Mouse (Mus musculus) olfactory bulb, adult 2 months (tissue): ENCODE measurements around the gene Actn1. TPM values are rescaled to one million over a fixed set of nuclear protein-coding genes. Genes with fewer than 3 reads are reported as not detected.

ENCODE experiments used
- H3K27ac ChIP-seq: fragments of 200-500 bp; 2 replicates; pipeline ENCODE4 v1.5.1; 2012; ENCODE audit warnings: low read depth, low read length; ENCODE audit not compliant: insufficient read depth
- H3K4me1 ChIP-seq: fragments of 200-500 bp; 2 replicates; pipeline ENCODE4 v1.6.1; 2012; ENCODE audit warnings: low read length; ENCODE audit not compliant: control insufficient read depth, insufficient read depth
- H3K4me3 ChIP-seq: fragments of 200-500 bp; 2 replicates; pipeline ENCODE4 v1.5.1; 2012; ENCODE audit warnings: mild to moderate bottlenecking, low read depth, low read length, moderate library complexity; ENCODE audit not compliant: insufficient read depth
- CTCF ChIP-seq: fragments of 200-500 bp; IDR thresholded peaks from 2 replicates; pipeline ENCODE4 v1.5.1; 2012; ENCODE audit warnings: low read depth, mild to moderate bottlenecking, low read length, moderate library complexity; ENCODE audit not compliant: insufficient read depth
- POLR2A ChIP-seq: fragments of 200-500 bp; IDR thresholded peaks from 2 replicates; pipeline ENCODE4 v1.6.1; 2012; ENCODE audit warnings: mild to moderate bottlenecking, low read depth, low read length, moderate library complexity; ENCODE audit not compliant: insufficient read depth
- WGBS: fragments of 180-500 bp; shearing (Covaris S2); methylation state at CpG from one replicate; pipeline ENCODE4 v1.1.7; 2018; 5-methylcytosine and 5-hydroxymethylcytosine counted together
- polyA plus RNA-seq: library from polyadenylated mRNA; stranded (reverse); fragments of >200 nt; gene quantifications from 2 replicates; pipeline ENCODE4 v1.2.4, GENCODE M21; 2012; ENCODE audit warnings: low replicate concordance; ENCODE audit not compliant: missing spikeins, insufficient read depth, insufficient read length

The Actn1 gene
- polyA plus RNA-seq, 1 experiment, result not detected

DNA sequence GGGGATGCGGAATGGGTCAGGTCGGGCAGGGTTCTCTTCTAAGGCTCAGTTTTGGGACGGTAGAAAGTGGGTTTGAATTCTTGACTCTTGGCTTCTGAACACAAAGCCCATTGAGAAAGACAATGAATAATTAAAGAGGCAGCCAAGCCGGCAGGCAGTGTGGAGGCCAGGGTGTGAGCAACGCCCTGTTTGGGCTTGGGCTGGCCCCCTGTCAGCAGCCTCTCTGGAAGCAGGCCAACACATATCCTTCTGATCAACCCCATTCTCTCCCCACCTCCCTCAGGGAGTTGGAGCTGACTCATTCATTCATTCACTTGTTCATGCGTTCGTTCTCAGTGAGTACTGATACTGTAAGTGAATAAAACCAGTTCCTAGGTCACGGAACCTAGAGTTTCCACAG is 36.7 kb downstream of the Actn1 start:
- H3K4me3 ChIP-seq, result no peak overlapping the region

GRCm38 (mm10) chr12:80222473-80222872 is 37.7 kb downstream of the Actn1 start:
- no peak overlapping the region for H3K27ac ChIP-seq
- WGBS, result 94% methylated on average over 3 of the region's 3 CpGs
- TF ChIP-seq POLR2A, result no peak
- no peak for TF ChIP-seq CTCF
- H3K4me3 ChIP-seq, result no peak overlapping the region
- H3K4me1 ChIP-seq, result peaks cover 29% of the 10 kb centered on the region

More for the DNA sequence above, 36.7 kb downstream of the Actn1 start:
- H3K4me1 ChIP-seq, result peaks cover 31% of the 10 kb centered on the region
- TF ChIP-seq POLR2A (no peak), CTCF (no peak)
- 64% methylated on average over 8 of the region's 8 CpGs for WGBS
- no peak overlapping the region for H3K27ac ChIP-seq

GRCm38 (mm10) chr12:80220260-80221038 is 39.7 kb downstream of the Actn1 start:
- Histone ChIP-seq H3K4me1 (peaks cover 35% of the 10 kb centered on the region), H3K27ac (no peak overlapping the region), H3K4me3 (no peak overlapping the region)
- WGBS, result 91% methylated on average over 14 of the region's 14 CpGs
- TF ChIP-seq CTCF, result no peak
- no peak for TF ChIP-seq POLR2A

DNA sequence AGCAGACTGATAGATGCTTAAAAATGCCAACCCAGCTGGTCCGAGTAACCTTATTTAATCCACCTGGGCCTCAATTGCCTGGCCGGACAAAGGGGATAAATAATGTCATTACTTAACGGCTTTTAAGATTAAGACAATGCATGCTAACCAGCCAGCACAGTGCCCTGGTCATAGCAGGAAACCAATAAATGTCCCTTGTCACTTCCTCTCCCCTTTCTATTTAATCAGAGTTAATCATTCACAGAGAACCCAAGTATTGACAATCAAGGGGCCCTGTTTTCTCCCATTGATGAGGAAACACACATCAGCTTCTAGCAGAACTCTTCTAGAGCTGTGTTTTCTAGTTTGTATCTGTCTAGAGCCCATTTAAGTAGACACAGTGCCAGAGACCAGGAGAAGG is 41.4 kb downstream of the Actn1 start:
- no peak overlapping the region for H3K27ac ChIP-seq
- peaks cover 24% of the 10 kb centered on the region for H3K4me1 ChIP-seq
- no peak overlapping the region for H3K4me3 ChIP-seq
- 91% methylated on average over 3 of the region's 3 CpGs for WGBS
- TF ChIP-seq POLR2A (no peak), CTCF (no peak)

- Histone ChIP-seq H3K4me3 (no peak overlapping the region), H3K4me1 (peaks cover 19% of the 10 kb centered on the region), H3K27ac (no peak overlapping the region)
- 86% methylated on average over 4 of the region's 4 CpGs for WGBS
- TF ChIP-seq CTCF, result no peak
Observed at GRCm38 (mm10) chr12:80218045-80218611, 42.0 kb downstream of the Actn1 start.

GRCm38 (mm10) chr12:80217049-80217448 is 43.1 kb downstream of the Actn1 start:
- TF ChIP-seq POLR2A (no peak), CTCF (no peak)
- 37% methylated on average over 3 of the region's 3 CpGs for WGBS
- Histone ChIP-seq H3K27ac (no peak overlapping the region), H3K4me3 (no peak overlapping the region), H3K4me1 (peaks cover 19% of the 10 kb centered on the region)

DNA sequence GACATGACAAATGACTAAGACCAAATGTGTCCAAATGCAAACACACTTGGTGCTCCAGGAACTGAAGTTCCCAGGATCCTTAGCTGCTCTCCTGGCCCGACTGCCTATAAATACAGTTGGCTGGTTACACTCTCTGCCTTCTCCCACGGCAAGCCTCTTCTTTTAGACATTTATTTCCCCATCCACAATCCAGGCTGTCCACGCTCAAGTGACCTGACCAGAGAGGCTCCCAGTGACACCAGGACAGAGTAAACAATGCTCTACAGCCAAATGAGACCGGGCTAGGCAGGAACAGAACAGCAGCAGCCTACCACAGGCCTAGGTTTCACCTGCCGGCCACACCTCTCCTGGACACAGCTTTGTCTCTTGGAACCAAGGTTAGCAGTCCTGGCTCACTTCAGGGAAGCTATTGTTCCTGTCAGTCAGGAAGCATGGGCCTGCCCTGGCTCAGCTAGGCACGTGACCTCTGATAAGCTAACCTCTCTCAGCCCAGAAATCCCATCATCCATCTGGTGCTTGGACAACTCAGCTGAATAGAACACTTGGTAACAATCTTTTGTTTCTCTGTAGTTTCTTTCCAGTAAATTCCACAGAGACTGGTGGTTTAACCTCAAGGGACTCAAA is 43.8 kb downstream of the Actn1 start:
- H3K27ac ChIP-seq, result no peak overlapping the region; the same call in 1 of the 2 replicates
- TF ChIP-seq POLR2A (no peak), CTCF (no peak)
- WGBS, result 56% methylated on average over 6 of the region's 6 CpGs
- no peak overlapping the region for H3K4me3 ChIP-seq
- peaks cover 19% of the 10 kb centered on the region for H3K4me1 ChIP-seq

- H3K27ac ChIP-seq, result no peak overlapping the region
- H3K4me1 ChIP-seq, result peaks cover 16% of the 10 kb centered on the region
- WGBS, result 90% methylated on average over 8 of the region's 8 CpGs
- no peak for TF ChIP-seq CTCF
- no peak for TF ChIP-seq POLR2A
- H3K4me3 ChIP-seq, result no peak overlapping the region
Observed at GRCm38 (mm10) chr12:80213810-80214209, 46.4 kb downstream of the Actn1 start.

DNA sequence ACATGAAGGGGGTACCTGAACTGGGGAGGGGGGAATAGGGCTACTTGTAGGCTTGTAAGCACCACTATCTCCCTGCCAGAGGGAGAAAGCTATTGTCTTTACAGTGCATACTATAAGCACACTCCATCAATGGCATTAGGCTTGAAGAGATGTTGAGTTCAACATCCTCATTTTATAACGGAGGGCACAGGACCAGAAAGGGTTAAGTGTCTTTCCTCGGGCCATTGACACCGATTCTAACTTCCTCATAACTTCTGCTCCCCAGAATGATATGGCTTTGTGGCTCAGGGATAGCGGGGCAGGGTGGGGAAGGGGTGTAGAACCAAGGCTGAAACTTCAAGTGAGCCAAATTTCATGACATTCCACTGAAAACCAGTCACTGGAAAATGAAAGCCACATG is 46.9 kb downstream of the Actn1 start:
- WGBS, result 75% methylated on average over 4 of the region's 4 CpGs

More for the DNA sequence above, 46.9 kb downstream of the Actn1 start:
- Histone ChIP-seq H3K27ac (no peak overlapping the region), H3K4me1 (peaks cover 13% of the 10 kb centered on the region), H3K4me3 (no peak overlapping the region)
- TF ChIP-seq POLR2A (no peak), CTCF (no peak)
